Mouse (Mus musculus) right cerebral cortex, postnatal 4 days (tissue): ENCODE data around the gene Dnah7b.
A peak's percentile ranks its signal among the peaks of the same experiment; 100 is the strongest.
"Not testable (repeated sequence)": the region's sequence is repeated elsewhere in the genome, so short reads cannot be mapped to it uniquely, and the experiment has no call there.

Source experiments
- DNase-seq: peaks from one replicate; pipeline ENCODE4 v3.0.0-alpha.2; 2022

Gene Dnah7b

DNA sequence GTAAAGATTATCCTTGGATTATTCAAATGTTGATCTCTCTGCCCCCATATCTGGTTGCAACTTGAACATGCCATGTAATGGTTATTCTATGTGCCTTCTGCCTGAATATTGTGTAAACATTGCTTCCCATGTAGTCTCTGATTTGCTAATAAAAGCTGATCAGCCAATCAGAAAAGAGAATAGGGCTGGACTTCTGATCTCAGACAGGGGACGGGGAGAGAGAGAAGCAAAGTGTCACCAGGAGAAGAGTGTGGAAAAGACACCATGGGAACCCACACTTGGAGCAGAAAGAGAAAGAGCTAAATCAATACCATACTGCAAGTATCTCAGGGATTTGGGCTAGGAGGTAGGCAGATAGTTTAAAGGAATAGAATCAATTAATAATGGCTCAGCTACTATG lies at the start of gene Dnah7b:
Dnah7b (plus strand) TSS at position 301 of the 400 bp plus-strand sequence.
- no peak for DNase-seq

DNA sequence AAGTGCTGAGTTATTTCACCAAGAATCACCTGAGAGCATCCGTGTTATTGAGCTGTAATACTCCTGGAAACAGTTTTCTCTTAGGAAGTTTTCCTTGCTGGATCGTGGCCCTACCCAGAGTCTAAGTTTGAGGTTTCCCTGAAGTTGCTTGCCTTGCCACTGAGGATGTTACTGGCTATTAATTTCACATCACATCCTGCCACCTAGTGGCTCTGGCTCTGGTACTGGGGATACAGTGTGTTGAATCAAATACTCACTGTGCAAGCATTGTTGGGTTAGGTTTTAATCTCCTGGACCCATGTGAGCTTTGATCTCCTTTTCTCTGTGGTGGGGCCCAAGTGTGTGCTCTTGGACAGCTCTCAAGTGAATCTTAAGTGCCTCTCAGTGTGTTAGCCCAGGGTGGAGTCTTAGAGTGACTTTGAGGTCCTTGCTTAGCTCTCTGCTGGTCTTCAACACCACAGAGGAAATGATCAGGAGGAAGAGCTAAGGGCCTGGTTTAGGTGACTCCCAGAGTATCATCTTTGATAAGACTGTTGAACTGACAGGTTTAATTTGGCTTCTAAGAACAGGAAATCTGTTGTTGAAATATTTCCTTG lies 47.6 kb upstream of the Dnah7b start:
- DNase-seq, result peak; percentile 26

DNA sequence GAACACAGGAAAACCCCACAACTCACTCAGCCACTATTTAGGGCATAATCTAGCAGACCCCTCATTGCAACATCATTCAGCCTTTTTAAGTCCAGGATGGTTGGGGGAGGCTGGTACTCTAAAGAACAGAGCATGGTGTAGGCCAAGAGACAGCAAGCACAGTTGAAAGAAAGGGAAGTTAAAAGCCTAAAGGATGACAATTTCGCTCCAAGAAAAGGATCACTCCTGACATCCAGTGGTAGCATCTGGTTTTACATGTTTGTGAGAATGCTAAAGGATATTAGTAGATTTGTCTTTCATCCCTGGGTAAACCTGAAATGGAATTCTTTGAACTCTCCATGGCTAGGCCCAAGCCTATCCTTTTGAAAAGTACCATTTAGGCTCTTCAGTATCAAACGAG lies 43.9 kb upstream of the Dnah7b start:
- DNase-seq, result peak; percentile 6

GRCm38 (mm10) chr1:46031993-46032555 lies 34.0 kb upstream of the Dnah7b start:
- DNase-seq, result no peak

DNA sequence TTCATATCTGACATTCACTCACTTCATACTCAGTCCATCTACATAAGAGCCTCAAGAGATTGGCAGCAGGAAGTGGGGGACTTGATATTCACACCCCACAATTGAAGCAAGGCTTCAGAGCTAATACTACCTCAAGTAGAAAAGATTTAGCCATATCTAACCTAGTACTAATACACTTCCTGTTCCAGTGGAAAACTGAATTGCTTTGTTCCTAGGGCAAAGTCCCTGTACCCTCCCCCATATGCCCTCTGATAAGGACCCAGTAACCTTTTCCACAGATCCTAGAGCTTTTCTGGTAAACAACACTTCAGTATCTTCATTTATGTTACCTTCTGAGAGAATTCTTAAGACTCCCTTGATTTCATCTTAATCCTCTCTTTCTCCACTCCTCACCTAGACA lies 17.9 kb upstream of the Dnah7b start:
- DNase-seq, result no peak

DNA sequence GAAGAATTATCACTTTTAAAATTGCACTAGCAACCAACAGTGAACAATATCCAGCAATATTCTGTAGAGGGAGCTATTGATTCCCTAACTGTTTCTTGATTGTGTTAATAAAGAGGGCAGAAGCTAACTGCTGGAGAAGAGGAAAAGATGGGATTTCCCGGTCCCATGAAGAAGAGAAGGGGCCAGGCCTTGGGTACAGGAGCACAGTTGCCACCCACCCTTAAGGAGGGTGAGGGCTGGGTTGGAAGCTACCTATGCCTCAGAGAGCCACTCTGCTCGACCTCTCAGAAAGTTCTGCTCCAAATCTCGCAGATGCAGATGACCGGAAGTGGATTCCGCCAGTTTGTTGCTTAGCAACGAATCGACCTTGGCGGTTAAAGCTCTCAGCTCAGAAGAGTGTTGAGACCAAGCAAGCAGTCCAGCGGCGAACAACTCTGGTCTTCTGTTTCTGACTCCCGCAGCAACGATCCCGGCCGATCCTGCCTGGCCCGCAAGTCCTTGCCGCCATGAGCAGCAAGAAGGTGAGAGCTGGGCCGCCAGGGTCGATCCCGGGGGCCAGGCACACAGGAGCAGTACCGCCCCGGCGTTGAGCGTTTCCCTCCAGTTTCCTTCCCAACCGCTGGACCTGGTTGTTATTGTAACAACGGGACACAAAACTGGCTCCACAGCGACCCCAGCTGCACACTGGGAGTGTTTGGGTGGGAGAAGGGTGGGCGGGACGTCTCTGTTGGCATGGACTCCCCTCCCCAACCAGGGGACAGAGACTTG lies 553 bp downstream of the Dnah7b start:
- DNase-seq, result peak; percentile 65

DNA sequence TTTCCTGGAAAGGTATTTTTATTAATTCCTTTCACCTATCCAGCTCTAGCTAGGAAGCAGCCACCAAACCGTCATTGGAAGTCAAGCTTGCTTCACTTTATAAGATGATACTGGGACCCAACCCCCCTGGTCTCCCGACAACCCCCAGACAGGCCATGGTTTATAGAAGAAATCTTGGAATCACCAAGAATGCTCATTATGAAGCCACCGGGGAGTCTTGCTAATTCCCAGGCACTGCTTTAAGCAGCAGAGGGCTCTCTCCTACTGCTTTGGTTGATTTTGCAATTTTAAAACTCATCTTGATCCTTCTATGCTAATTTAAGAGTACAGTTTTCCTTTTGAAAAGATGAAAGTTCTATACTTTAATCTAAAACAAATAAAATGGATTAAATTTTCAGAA lies 2.7 kb downstream of the Dnah7b start:
- DNase-seq, result not testable (repeated sequence)

- no peak for DNase-seq
These were observed 11.8 kb downstream of the Dnah7b start for GRCm38 (mm10) chr1:46077891-46078290.

DNA sequence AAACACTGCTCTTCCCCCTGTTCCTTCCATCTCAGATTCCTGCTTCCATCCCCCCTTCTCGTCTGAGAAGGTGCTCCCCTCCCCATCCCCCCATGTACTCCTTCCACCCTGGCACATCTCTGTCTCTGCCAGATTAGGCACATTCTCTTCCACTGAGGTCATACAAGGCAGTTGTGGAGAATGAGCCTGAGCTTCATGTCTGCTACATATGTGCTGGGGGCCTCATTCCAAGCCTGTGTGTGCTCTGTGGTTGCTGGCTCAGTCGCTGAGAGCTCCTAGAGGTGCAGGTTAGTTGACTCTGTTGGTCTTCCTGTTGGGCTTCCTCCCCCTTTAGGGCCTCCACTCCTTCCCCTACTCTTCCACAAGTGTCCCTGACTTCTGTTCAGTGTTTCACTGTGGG lies 34.4 kb downstream of the Dnah7b start:
- no peak for DNase-seq

DNA sequence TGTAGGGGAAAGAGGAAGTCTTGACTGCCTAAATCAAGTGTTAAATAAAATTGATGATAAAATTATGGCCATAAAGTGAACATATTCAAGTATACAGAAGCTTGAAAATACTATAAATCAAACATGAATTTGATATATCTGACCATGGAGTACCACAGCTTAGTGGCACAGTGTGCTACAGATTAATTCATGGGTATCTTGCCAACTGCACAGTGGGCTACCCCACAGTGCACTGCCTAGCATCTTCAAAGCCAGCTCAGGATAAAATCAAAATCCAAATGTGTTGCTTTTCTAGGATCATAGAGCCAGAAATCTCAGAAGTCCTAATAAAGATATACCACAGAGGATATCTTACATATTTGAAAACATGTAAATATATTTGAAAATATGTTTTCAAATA lies 46.5 kb downstream of the Dnah7b start:
- DNase-seq, result not testable (repeated sequence)

GRCm38 (mm10) chr1:46117179-46117578 lies 51.1 kb downstream of the Dnah7b start:
- DNase-seq, result not testable (repeated sequence)

DNA sequence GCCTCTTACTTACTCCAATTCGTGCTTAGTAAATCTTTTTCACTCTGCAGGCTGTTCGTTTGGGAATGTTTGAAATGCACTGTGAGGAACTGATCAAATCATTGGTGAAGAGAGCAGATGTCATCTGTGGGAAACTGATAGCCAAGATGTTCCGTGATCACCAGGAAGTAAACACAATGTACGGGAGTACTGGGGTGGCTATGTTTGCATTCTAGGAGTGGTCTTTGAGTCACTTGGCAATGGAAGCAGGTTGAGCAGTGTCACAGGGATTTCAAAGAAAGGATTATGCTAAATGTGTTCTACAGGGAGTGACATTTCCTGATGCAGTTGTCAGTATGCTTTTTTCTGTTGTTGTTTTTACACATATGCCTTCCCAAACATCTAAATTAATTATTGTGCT lies 61.9 kb downstream of the Dnah7b start:
- no peak for DNase-seq

GRCm38 (mm10) chr1:46196835-46197234 lies 130.7 kb downstream of the Dnah7b start:
- peak; percentile 1 for DNase-seq

GRCm38 (mm10) chr1:46201169-46201568 lies 135.1 kb downstream of the Dnah7b start:
- not testable (repeated sequence) for DNase-seq

DNA sequence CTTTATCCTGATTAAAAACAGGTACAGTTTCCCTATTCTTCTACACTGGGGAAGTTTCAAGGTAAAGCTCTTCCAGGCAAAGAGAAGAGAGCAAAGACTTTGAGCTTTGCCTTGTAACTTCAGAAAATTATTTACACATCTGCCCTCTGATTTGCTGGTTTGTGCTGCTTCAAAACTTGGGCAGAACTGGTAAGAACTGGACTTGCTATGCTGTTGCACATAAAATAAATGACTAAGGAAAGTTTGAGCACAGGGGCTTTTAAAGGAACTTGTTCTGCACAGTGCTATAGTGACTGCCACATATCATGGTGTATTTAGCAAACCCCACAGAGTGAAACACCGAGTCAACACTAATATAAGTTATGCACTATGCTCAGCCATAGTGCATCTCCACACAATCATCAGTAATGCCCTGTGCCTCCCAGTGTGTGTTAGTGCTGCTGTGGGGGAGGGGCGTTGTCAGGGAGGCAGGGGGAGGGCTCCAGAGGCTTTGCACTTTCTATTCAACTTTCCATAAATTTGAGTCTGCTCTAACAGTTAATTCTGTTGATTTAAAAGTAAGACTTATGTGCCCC lies 144.0 kb downstream of the Dnah7b start:
- DNase-seq, result not testable (repeated sequence)

- DNase-seq, result not testable (repeated sequence)
These were observed 156.6 kb downstream of the Dnah7b start for GRCm38 (mm10) chr1:46222704-46223103.

GRCm38 (mm10) chr1:46226136-46226535 lies 160.0 kb downstream of the Dnah7b start:
- not testable (repeated sequence) for DNase-seq

- not testable (repeated sequence) for DNase-seq
These were observed 202.7 kb downstream of the Dnah7b start for GRCm38 (mm10) chr1:46268841-46269240.

DNA sequence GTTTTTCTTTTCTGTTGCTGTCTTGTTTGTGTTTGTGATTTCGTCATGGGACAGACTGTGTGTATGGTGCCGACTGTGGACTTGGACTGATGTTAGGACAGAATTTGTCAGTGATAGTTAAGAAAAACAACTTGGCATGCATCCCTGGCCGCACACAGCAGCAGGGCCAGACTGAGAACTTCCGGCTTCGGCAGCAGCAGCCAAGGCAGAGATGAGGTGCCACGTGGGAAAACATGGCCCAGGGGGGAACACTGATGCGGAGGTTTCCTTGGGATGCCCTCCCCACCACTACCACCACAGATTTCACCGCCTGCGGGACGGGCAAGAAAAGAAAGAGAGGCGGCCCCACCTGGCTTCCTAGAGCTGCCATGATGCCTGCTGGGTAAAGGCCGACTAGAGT lies 205.8 kb downstream of the Dnah7b start:
- no peak for DNase-seq

DNA sequence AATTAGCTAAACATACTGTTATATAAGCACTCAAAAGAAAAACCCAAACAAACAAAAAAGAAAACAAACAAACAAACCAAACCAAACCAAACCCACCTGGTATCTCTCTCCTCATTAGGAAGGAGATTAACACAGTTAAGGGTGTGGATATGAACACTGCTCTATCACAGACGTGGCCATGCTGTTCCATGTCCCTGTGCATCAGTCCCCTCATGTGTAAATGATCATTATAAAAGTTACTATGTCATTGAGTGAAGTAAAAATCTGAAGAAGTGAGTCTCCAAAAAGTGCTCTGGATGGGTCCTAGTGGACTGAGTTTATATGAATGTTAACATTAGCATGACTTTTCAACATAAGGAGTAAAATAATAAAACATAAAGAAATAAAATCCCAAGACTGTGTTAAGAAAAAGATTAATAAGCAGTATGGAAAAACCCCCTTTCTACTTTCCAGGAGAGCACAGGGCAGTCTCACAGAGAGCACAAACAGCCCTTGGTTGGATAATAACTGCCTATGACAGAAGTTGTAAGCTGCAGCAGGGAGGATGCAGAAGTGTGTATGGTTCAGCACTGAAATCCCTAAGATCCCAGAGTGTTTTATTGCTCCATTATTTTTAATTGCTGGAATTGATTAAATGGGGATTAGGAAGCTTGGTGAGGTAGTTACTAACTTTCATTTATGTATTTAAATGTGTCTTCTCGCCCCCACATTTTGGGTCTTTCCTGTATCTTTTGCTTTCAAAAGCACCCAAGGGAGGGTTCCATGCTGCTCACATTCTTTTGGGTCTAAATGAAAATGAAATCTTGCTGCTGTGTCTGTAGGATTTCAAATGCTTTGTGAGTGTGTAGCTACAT lies 212.2 kb downstream of the Dnah7b start:
- DNase-seq, result not testable (repeated sequence)

GRCm38 (mm10) chr1:46278911-46279565 lies 212.9 kb downstream of the Dnah7b start:
- DNase-seq, result not testable (repeated sequence)

DNA sequence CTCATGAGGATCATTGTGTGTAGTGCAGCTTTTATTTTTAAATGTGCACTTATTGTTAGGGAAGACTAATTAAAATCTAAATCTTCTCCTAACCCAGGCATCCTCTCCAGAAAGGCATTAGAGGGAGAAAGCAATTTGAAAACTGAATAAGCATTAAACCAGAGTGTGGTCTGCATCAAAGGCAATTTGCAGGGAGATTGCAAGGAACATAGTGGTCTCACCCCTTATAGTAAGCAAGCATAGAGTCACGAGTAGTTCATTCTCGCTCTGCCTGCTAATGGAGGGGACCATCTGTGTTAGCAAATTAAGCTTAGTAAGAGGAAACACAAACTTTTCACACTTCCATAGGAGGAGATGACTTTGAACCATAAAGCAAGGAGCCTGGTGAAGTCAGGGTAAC lies 228.3 kb downstream of the Dnah7b start:
- DNase-seq, result not testable (repeated sequence)
